Mouse (Mus musculus) cerebellum, postnatal 36 days (tissue): ENCODE measurements at regions not wholly inside any gene's neighbourhood (a gene's known extent, or its start where the extent isn't known, plus 50 kb on each side); places are given as distances from the start of the nearest gene placed in this dataset.

ENCODE experiments used
- DNase-seq, 2 experiments: peaks; one replicate each; pipeline ENCODE4 v3.0.0; 2021 to 2022; ENCODE audit warnings: mixed read lengths in 2 of 2

DNA sequence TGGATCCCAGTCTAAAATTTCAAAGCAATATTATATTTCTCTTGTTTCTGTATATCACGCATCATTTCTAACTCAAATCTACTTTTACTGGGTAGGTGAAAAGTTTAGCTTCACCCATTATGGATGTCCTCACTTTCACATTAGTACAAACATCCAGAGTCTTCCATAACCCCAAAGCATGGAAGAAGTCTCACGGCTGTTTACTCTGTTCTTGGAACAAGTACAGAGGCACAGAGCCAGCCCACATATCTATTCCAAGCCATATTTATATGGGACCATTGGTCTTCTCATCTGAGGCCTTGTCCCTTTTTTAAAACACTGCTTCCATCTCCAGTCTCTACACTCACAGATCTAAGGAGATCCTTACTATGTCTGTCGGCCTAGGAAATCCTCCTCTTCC is 192.8 kb downstream of the Tm2d1 start:
- DNase-seq, result no peak

DNA sequence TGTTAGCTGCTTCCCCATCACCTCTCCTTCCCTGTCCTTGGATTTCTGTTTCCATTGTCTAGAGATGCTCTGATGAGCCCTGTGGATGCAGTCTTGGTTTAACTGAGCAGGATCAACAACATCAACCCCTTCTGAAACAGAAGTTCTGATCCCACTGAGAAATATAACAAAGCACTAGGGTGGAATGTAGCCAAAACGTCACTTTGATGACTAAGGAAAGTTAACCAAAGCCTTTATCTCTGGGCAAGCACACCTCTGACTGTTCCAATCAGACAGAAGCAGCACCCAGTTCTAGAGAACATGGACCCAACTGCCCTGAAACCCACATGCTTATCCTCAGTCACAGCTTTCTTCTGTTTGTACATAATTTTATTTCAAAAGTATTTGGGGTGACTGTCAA is 193.2 kb downstream of the Tm2d1 start:
- DNase-seq, result no peak

- no peak for DNase-seq
Measured at GRCm38 (mm10) chr4:98188944-98189343, 194.2 kb downstream of the Tm2d1 start.

DNA sequence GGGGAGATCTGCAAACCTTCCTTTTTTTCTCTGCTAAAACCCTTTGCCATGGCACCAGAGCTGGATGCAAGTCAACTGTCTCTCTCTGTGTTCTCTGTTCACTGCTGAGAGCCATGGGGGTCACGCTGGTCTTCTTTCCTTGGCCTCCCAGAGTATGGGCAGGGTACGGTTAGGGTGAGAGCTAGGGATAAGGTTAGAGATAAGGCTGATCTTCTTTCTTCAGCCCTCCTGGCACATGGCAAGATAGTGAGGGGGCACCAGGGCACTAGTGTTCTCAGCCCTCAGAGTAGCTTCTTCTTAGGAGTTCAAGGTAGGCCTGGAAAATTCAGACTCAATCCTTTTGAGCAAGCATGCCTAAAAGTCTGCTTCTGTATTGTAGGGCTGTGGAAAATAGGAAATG is 196.1 kb downstream of the Tm2d1 start:
- DNase-seq, result no peak

GRCm38 (mm10) chr4:98182053-98182355 is 201.1 kb downstream of the Tm2d1 start:
- no peak for DNase-seq

DNA sequence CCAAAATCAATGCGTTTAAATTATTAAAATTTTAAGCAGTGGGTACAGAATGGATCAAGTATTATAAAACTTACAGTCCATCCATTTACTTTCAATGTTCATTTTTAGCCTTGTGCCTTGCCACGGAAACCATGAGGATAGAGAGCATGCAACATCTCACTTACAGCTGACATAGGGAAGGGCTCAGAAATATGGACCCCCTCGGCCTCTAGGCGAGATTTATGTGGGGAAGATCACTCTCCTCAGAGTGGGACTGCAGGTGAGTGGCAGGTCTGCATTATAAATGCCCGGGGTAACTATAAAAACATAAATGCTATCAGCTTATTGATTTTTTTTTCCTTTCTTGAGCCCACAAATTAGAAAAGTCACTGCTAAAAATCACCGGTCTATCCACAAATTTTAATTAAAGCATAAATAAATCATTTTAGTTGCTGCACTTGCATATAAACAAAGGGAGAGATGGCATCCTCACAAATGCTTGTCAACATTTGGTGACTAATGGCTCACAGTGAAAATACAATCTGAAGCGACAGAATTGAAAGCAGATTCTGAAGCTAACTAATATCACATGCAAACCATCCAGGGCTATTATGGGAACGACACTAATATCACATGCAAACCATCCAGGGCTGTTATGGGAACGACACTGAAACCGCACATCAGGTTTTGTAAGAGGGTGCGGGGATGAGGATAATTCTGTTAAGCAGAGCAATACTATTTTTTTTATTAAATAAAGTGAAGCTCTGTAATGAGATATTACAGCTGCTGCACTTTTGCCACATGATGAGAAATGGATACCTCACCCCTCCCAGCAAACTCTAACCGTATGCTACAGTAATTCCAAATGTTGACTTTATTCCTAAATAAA is 201.7 kb downstream of the Tm2d1 start:
- no peak for DNase-seq

DNA sequence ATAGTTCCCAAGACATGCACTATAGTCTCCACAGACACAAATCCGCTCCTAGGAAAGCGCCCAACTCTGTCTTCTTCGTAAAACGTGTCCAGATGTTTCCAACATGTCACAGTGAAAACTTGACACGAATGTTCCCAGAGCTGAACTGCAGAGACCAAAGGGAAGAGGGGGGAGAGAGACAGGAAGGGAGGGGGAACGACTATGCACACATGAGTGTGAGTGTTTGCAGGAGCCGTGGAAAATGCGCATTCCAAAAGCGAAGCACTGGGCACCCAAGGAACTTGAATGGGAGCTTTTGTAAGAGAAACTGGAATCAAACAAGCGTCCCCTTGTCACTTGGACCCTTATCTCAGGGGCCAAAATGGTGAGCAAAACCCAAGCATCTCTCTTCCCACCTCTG is 202.8 kb downstream of the Tm2d1 start:
- DNase-seq, result no peak
